Mouse (Mus musculus): ENCODE measurements around the gene Fbxw11. TPM values are rescaled to one million over a fixed set of nuclear protein-coding genes. Genes with fewer than 3 reads are reported as not detected.
"Not testable (repeated sequence)": the region's sequence is repeated elsewhere in the genome, so short reads cannot be mapped to it uniquely, and the experiment has no call there.

Gene Fbxw11
- polyA plus RNA-seq, 1 experiment from 2014 or later: 61.1 TPM

GRCm38 (mm10) chr11:32676777-32677176 lies 34.3 kb downstream of the Fbxw11 start:
- H3K27me3 ChIP-seq (ENCODE audit: insufficient read depth, low read length): no peaks in the 10 kb centered on the region
- H3K9me3 ChIP-seq (replicated peaks; ENCODE audit: low read length): no peaks in the 10 kb centered on the region
- no peak for TF ChIP-seq CTCF (IDR thresholded peaks at IDR 0.05; ENCODE audit: low read depth)
- H3K9ac ChIP-seq (ENCODE audit: low read depth, low read length): no peak overlapping the region
- no peak overlapping the region for H3K4me3 ChIP-seq (replicated peaks; ENCODE audit: low read depth, low read length)
- no peaks in the 10 kb centered on the region for H3K36me3 ChIP-seq (ENCODE audit: insufficient read depth, low read length)
- peaks cover 8% of the 10 kb centered on the region for H3K4me1 ChIP-seq (replicated peaks; ENCODE audit: insufficient read depth, low read length)
- ATAC-seq (replicated peaks; ENCODE audit: low FRiP score, low read depth) (no peak), DNase-seq (ENCODE audit: low spot score) (no peak)
- WGBS: 75% methylated on average over 3 of the region's 3 CpGs
- no peak overlapping the region for H3K27ac ChIP-seq
- H3K4me2 ChIP-seq (ENCODE audit: low read length): no peak overlapping the region

GRCm38 (mm10) chr11:32677811-32678210 lies 35.3 kb downstream of the Fbxw11 start:
- ATAC-seq (replicated peaks; ENCODE audit: low FRiP score, low read depth) (no peak), DNase-seq (ENCODE audit: low spot score) (no peak)
- no peak overlapping the region for H3K4me3 ChIP-seq (replicated peaks; ENCODE audit: low read depth, low read length)
- peaks cover 11% of the 10 kb centered on the region; the same call in 1 of the 2 replicates for H3K4me1 ChIP-seq (replicated peaks; ENCODE audit: insufficient read depth, low read length)
- no peaks in the 10 kb centered on the region for H3K36me3 ChIP-seq (ENCODE audit: insufficient read depth, low read length)
- no peak for TF ChIP-seq CTCF (IDR thresholded peaks at IDR 0.05; ENCODE audit: low read depth)
- no peaks in the 10 kb centered on the region for H3K9me3 ChIP-seq (replicated peaks; ENCODE audit: low read length)
- 61% methylated on average over 1 of the region's 1 CpGs for whole genome bisulfite sequencing
- H3K27ac ChIP-seq: no peak overlapping the region
- H3K4me2 ChIP-seq (ENCODE audit: low read length): no peak overlapping the region
- H3K27me3 ChIP-seq (ENCODE audit: insufficient read depth, low read length): no peaks in the 10 kb centered on the region
- H3K9ac ChIP-seq (ENCODE audit: low read depth, low read length): no peak overlapping the region

GRCm38 (mm10) chr11:32679091-32679490 lies 36.6 kb downstream of the Fbxw11 start:
- H3K4me3 ChIP-seq (replicated peaks; ENCODE audit: low read depth, low read length); H3K27ac ChIP-seq; H3K27me3 ChIP-seq (ENCODE audit: insufficient read depth, low read length); H3K4me2 ChIP-seq (ENCODE audit: low read length); H3K9me3 ChIP-seq (replicated peaks; ENCODE audit: low read length); DNase-seq (ENCODE audit: low spot score); H3K36me3 ChIP-seq (ENCODE audit: insufficient read depth, low read length); H3K9ac ChIP-seq (ENCODE audit: low read depth, low read length); ATAC-seq (replicated peaks; ENCODE audit: low FRiP score, low read depth): not testable (repeated sequence)
- peaks cover 11% of the 10 kb centered on the region; the same call in 1 of the 2 replicates for H3K4me1 ChIP-seq (replicated peaks; ENCODE audit: insufficient read depth, low read length)
- WGBS: 86% methylated on average over 4 of the region's 4 CpGs

GRCm38 (mm10) chr11:32680014-32680413 lies 37.5 kb downstream of the Fbxw11 start:
- Histone ChIP-seq H3K4me3 (replicated peaks; ENCODE audit: low read depth, low read length) (no peak overlapping the region), H3K4me2 (ENCODE audit: low read length) (no peak overlapping the region), H3K9me3 (replicated peaks; ENCODE audit: low read length) (no peaks in the 10 kb centered on the region), H3K27me3 (ENCODE audit: insufficient read depth, low read length) (no peaks in the 10 kb centered on the region), H3K27ac (no peak overlapping the region), H3K36me3 (ENCODE audit: insufficient read depth, low read length) (no peaks in the 10 kb centered on the region), H3K9ac (ENCODE audit: low read depth, low read length) (no peak overlapping the region), H3K4me1 (replicated peaks; ENCODE audit: insufficient read depth, low read length) (peaks cover 11% of the 10 kb centered on the region; the same call in 1 of the 2 replicates)
- DNase-seq (ENCODE audit: low spot score): no peak
- TF ChIP-seq CTCF (IDR thresholded peaks at IDR 0.05; ENCODE audit: low read depth): no peak
- no peak for ATAC-seq (replicated peaks; ENCODE audit: low FRiP score, low read depth)
- WGBS: 75% methylated on average over 4 of the region's 4 CpGs

GRCm38 (mm10) chr11:32681192-32681795 lies 38.8 kb downstream of the Fbxw11 start:
- TF ChIP-seq CTCF (IDR thresholded peaks at IDR 0.05; ENCODE audit: low read depth): no peak
- no peak for ATAC-seq (replicated peaks; ENCODE audit: low FRiP score, low read depth)
- no peak for DNase-seq (ENCODE audit: low spot score)
- Histone ChIP-seq H3K4me1 (replicated peaks; ENCODE audit: insufficient read depth, low read length) (peaks cover 11% of the 10 kb centered on the region; the same call in 1 of the 2 replicates), H3K36me3 (ENCODE audit: insufficient read depth, low read length) (no peaks in the 10 kb centered on the region), H3K27ac (no peak overlapping the region), H3K27me3 (ENCODE audit: insufficient read depth, low read length) (no peaks in the 10 kb centered on the region), H3K9me3 (replicated peaks; ENCODE audit: low read length) (no peaks in the 10 kb centered on the region), H3K4me3 (replicated peaks; ENCODE audit: low read depth, low read length) (no peak overlapping the region), H3K4me2 (ENCODE audit: low read length) (no peak overlapping the region), H3K9ac (ENCODE audit: low read depth, low read length) (no peak overlapping the region)
- WGBS: 71% methylated on average over 3 of the region's 3 CpGs

GRCm38 (mm10) chr11:32682335-32683102 lies 40.0 kb downstream of the Fbxw11 start:
- Histone ChIP-seq H3K4me1 (replicated peaks; ENCODE audit: insufficient read depth, low read length) (peaks cover 11% of the 10 kb centered on the region; the same call in 1 of the 2 replicates), H3K4me2 (ENCODE audit: low read length) (no peak overlapping the region), H3K27me3 (ENCODE audit: insufficient read depth, low read length) (no peaks in the 10 kb centered on the region), H3K36me3 (ENCODE audit: insufficient read depth, low read length) (no peaks in the 10 kb centered on the region), H3K9ac (ENCODE audit: low read depth, low read length) (no peak overlapping the region), H3K4me3 (replicated peaks; ENCODE audit: low read depth, low read length) (no peak overlapping the region), H3K27ac (no peak overlapping the region), H3K9me3 (replicated peaks; ENCODE audit: low read length) (no peaks in the 10 kb centered on the region)
- TF ChIP-seq CTCF (IDR thresholded peaks at IDR 0.05; ENCODE audit: low read depth): no peak
- WGBS: 78% methylated on average over 5 of the region's 5 CpGs
- ATAC-seq (replicated peaks; ENCODE audit: low FRiP score, low read depth): no peak
- no peak for DNase-seq (ENCODE audit: low spot score)

Measured in kidney, postnatal 0 days (tissue).